Mouse (Mus musculus) testis, adult 2 months (tissue): ENCODE measurements around the gene Morc3. TPM values are rescaled to one million over a fixed set of nuclear protein-coding genes. Genes with fewer than 3 reads are reported as not detected.

ENCODE experiments used
- H3K27ac ChIP-seq: fragments of 200-500 bp; 2 replicates; pipeline ENCODE4 v1.5.1; 2012; ENCODE audit warnings: low read depth, low read length; ENCODE audit not compliant: control insufficient read depth, insufficient read depth
- H3K27me3 ChIP-seq: fragments of 200-500 bp; 2 replicates; pipeline ENCODE4 v1.6.1; 2012; ENCODE audit warnings: mild to moderate bottlenecking, low read length, moderate library complexity; ENCODE audit not compliant: control insufficient read depth, insufficient read depth
- H3K36me3 ChIP-seq: fragments of 200-500 bp; 2 replicates; pipeline ENCODE4 v1.6.1; 2012; ENCODE audit warnings: mild to moderate bottlenecking, low read length; ENCODE audit not compliant: control insufficient read depth, insufficient read depth
- H3K4me1 ChIP-seq: fragments of 200-500 bp; 2 replicates; pipeline ENCODE4 v1.6.1; 2012; ENCODE audit warnings: low read length; ENCODE audit not compliant: control insufficient read depth, insufficient read depth
- H3K4me3 ChIP-seq: fragments of 200-500 bp; 2 replicates; pipeline ENCODE4 v1.5.1; 2012; ENCODE audit warnings: low read depth, mild to moderate bottlenecking, low read length, moderate library complexity, mixed read lengths; ENCODE audit not compliant: control insufficient read depth
- CTCF ChIP-seq: fragments of 200-500 bp; IDR thresholded peaks from 2 replicates; pipeline ENCODE4 v1.5.1; 2012; ENCODE audit warnings: low read depth, mild to moderate bottlenecking, inconsistent platforms, low read length, moderate library complexity; ENCODE audit not compliant: control insufficient read depth, insufficient read depth, insufficient replicate concordance
- POLR2A ChIP-seq: fragments of 200-500 bp; IDR thresholded peaks from 2 replicates; pipeline ENCODE4 v1.6.1; 2012; ENCODE audit warnings: low read depth, mild to moderate bottlenecking, inconsistent platforms, low read length, moderate library complexity; ENCODE audit not compliant: control insufficient read depth
- polyA plus RNA-seq: library from polyadenylated mRNA; depleted of rRNA; stranded (reverse); fragments of >200 nt; gene quantifications from 2 replicates; pipeline ENCODE4 v1.2.3, GENCODE M21; 2012

Gene Morc3
- polyA plus RNA-seq, 1 experiment = 11.6 TPM

GRCm38 (mm10) chr16:93859967-93860366 lies 28.0 kb downstream of the Morc3 start:
- H3K36me3 ChIP-seq = peaks cover 2% of the 10 kb centered on the region
- TF ChIP-seq CTCF = no peak
- TF ChIP-seq POLR2A = no peak
- H3K27ac ChIP-seq = no peak overlapping the region
- H3K27me3 ChIP-seq = no peaks in the 10 kb centered on the region
- H3K4me3 ChIP-seq = no peak overlapping the region
- no peaks in the 10 kb centered on the region for H3K4me1 ChIP-seq

GRCm38 (mm10) chr16:93860686-93861085 lies 28.8 kb downstream of the Morc3 start:
- H3K36me3 ChIP-seq = peaks cover 2% of the 10 kb centered on the region

GRCm38 (mm10) chr16:93874841-93875240 lies 42.9 kb downstream of the Morc3 start:
- Histone ChIP-seq H3K27ac (no peak overlapping the region), H3K27me3 (no peaks in the 10 kb centered on the region), H3K4me1 (no peaks in the 10 kb centered on the region; the same call in 1 of the 2 replicates), H3K4me3 (no peak overlapping the region), H3K36me3 (peaks cover 6% of the 10 kb centered on the region)
- TF ChIP-seq CTCF = no peak
- TF ChIP-seq POLR2A = no peak

More at GRCm38 (mm10) chr16:93860686-93861085, 28.8 kb downstream of the Morc3 start:
- no peak for TF ChIP-seq POLR2A
- TF ChIP-seq CTCF = no peak
- Histone ChIP-seq H3K4me1 (no peaks in the 10 kb centered on the region), H3K27ac (no peak overlapping the region), H3K27me3 (no peaks in the 10 kb centered on the region), H3K4me3 (no peak overlapping the region)

GRCm38 (mm10) chr16:93877612-93878380 lies 45.9 kb downstream of the Morc3 start:
- no peaks in the 10 kb centered on the region for H3K27me3 ChIP-seq
- peaks cover 3% of the 10 kb centered on the region; the same call in 1 of the 2 replicates for H3K36me3 ChIP-seq
- no peak overlapping the region for H3K4me3 ChIP-seq
- no peak overlapping the region for H3K27ac ChIP-seq
- no peaks in the 10 kb centered on the region; the same call in 1 of the 2 replicates for H3K4me1 ChIP-seq
- no peak for TF ChIP-seq POLR2A
- no peak for TF ChIP-seq CTCF

GRCm38 (mm10) chr16:93883423-93884085 lies 51.6 kb downstream of the Morc3 start, which contains the start of gene Chaf1b:
Gene Chaf1b, plus strand, starts transcription at chr16:93883901.
- Histone ChIP-seq H3K36me3 (no peaks in the 10 kb centered on the region), H3K4me1 (peaks cover 8% of the 10 kb centered on the region), H3K27me3 (no peaks in the 10 kb centered on the region), H3K27ac (0 out of 2 replicates have a peak within 1 kb of the TSS, but pooled peaks have one; percentile 7), H3K4me3 (peak within 1 kb of the TSS; percentile 91)
- TF ChIP-seq CTCF (no peak), POLR2A (peak; percentile 35; the same call in 1 of the 2 replicates)

- H3K27me3 ChIP-seq = no peaks in the 10 kb centered on the region
- H3K4me1 ChIP-seq = peaks cover 8% of the 10 kb centered on the region
- no peaks in the 10 kb centered on the region for H3K36me3 ChIP-seq
- H3K27ac ChIP-seq = 0 out of 2 replicates have a peak overlapping the region, but pooled peaks have one; percentile 7
- no peak for TF ChIP-seq POLR2A
- no peak for TF ChIP-seq CTCF
- peak overlapping the region; percentile 91 for H3K4me3 ChIP-seq
These were observed 52.3 kb downstream of the Morc3 start for GRCm38 (mm10) chr16:93884086-93884721.

GRCm38 (mm10) chr16:93884722-93885113 lies 52.8 kb downstream of the Morc3 start:
- Histone ChIP-seq H3K27me3 (no peaks in the 10 kb centered on the region), H3K36me3 (no peaks in the 10 kb centered on the region), H3K4me3 (no peak overlapping the region; the same call in 1 of the 2 replicates), H3K27ac (no peak overlapping the region), H3K4me1 (peaks cover 8% of the 10 kb centered on the region)
- no peak for TF ChIP-seq CTCF
- no peak for TF ChIP-seq POLR2A

GRCm38 (mm10) chr16:93888481-93888880 lies 56.6 kb downstream of the Morc3 start:
- Histone ChIP-seq H3K36me3 (no peaks in the 10 kb centered on the region), H3K4me3 (no peak overlapping the region)

More at GRCm38 (mm10) chr16:93888481-93888880, 56.6 kb downstream of the Morc3 start:
- TF ChIP-seq CTCF = no peak
- no peak for TF ChIP-seq POLR2A
- Histone ChIP-seq H3K27ac (no peak overlapping the region), H3K4me1 (peaks cover 6% of the 10 kb centered on the region), H3K27me3 (no peaks in the 10 kb centered on the region)
